Mouse (Mus musculus) right cerebral cortex, postnatal 10 days (tissue): ENCODE measurements around the gene Sccpdh.

ENCODE experiments used
- DNase-seq, 2 experiments: peaks; one replicate each; pipeline ENCODE4 v3.0.0; 2021; ENCODE audit warnings: low spot score in 2 of 2

Gene Sccpdh

GRCm38 (mm10) chr1:179734500-179735474 lies 66.8 kb downstream of the Sccpdh start:
- DNase-seq, result peak; percentile 68 to 69

GRCm38 (mm10) chr1:179736483-179736882 lies 68.5 kb downstream of the Sccpdh start:
- DNase-seq, result no peak
